Mouse (Mus musculus) right cerebral cortex, postnatal 14 days (tissue): ENCODE data around the gene Sycp2l.
A peak's percentile ranks its signal among the peaks of the same experiment; 100 is the strongest.

ENCODE experiments used
- DNase-seq: peaks from one replicate; pipeline ENCODE4 v3.0.0; 2022

Sycp2l gene

DNA sequence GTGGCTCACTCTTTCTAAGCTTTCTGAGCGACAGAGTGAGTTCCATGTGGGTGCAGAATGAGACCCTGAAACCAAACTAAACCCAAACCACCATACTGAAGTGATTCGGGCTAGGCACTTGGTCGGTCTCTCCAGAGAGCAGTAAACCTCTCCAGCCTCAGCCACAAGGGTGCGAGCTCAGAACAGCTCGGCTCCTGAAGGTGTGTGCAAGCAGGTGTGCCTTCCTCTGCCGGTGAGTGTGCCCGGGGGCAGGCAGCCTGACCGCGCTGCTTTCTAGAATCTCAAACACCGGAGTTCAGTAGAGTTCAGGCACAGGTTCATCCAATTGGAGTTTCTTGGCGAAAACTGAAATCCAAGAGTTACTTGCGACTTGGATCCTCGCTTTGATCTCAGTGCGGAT, at the start of gene Sycp2l:
Gene Sycp2l (plus strand): TSS at position 368 of the 400 bp plus-strand sequence.
- no peak for DNase-seq

DNA sequence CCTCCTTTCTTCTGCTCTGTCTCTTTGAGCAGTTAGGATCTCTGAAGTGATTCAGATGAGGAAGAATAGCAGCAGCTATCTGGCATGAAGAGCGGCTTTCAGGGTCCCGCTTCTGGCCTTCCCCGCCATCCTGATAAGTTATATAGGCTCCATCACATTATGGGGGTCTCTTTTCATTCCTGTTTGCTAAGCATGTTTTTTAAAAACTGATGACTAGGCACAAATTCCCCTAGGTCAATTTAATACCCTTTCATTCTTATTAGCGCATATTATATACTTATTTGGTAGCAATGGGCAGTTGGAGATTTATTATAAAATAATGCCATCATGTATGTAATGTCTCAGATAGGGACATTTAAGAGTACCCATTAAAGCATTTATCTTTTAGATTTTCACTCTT, 46.5 kb upstream of the Sycp2l start:
- no peak for DNase-seq

DNA sequence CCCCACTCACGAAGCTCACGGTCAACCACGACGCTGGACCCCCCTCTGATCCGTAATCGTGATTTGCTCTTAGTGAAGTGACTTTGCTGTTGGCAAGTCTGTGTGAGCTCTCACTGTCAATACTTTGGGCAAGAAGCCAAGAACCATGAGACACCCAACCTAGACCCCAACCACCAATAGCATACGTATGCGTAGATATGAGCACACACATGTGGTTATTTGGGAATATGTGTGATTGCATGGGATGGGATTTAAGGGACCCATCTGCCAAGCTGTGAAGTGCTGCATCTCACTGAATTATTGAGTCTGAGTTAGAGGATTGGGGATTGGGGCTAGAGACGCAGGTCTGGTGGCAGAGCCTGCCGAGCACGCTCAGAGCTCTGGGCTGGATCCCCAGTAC, 42.5 kb upstream of the Sycp2l start:
- DNase-seq = no peak

DNA sequence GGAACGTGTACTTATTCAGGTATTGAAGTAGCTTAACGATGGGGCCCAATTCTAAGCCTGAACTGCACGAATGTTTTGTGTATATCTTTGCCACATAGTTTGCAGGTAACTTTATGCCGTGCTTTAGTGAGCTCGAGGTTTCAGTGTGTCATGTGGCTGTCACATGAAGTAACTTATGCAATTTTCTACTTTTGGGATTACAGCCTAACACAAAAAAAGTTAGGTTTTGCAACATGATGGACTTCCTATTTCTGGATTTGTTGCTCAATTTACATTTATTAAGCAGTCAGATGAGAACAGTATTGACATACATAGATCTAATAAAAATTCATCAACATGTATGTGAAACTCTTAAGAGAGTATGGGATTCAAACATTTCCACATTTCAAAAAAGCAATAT, 40.3 kb upstream of the Sycp2l start:
- no peak for DNase-seq

DNA sequence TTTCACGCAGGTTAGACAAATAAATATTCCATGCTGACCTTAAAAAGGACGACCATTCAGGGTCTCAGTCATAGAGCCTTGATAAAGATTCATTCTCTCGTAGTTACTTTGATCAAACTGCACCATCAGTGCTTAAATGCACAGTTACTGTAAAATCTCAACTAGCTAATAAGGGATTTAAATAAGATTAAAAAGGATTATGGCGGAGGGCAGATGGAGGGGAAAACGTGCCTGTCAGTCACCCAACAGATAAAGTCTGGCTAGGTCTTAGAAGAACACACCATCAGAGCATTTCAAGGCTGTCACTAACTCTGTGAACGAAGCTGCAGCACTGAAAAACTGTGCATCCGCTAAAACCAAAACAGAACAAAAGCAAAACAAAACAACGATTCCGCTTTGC, 36.2 kb upstream of the Sycp2l start:
- DNase-seq = no peak

DNA sequence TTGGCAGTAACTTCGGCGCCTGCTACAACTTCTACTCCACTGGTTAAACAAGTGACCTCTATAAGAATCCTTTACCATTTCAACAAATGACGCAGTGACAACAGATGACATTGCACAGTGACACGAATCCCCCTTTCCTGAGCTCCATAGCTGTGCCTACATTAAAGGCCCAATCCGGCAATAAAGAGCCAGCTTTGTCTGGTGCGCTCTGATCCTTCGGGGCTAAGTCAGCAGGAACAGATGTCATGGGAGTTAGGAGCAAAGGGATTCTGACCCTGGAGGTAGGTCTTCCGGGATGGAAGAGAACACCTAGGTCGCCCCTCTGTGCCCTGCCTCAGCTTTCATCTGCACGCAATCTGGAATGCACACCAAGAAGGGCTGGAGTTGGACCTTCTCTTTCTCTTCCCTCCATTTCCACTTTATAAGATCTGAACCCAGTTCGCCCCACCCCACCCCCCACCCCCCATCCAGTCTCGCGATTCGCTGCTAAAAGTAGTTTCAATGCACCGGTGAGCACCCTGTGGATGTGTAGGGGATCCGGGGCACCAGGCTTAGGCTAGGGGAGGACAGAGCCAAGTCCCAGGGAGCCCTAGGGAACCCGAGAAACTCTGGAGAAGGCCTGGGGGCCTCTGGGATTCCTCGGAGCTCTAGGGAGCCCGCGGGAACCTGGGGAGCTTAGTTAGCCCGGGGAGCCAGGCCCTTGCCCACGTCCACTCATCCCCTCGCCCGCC, 35.3 kb upstream of the Sycp2l start:
- DNase-seq = no peak

DNA sequence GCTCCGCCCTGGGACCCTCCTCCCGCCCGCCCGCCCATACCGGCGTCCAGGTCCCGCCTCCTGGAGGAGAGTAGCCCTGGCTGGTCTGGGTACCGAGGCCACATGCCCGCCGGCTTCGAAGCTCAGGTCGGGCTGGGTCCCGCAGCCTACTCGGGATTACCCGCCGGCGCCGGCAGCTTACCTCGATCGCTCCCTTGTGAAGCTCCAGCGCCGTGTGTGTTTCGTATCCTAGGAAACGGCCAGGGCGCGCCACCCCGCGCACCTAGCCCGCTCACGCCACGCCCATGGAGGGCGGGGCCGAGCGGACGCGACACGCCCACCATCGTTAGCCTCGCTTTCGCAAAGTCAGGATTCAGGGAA, 34.7 kb upstream of the Sycp2l start, which contains the start of gene Mak:
Gene Mak (minus strand): TSS at position 286 of the 360 bp plus-strand sequence.
- peak; percentile 64 for DNase-seq

DNA sequence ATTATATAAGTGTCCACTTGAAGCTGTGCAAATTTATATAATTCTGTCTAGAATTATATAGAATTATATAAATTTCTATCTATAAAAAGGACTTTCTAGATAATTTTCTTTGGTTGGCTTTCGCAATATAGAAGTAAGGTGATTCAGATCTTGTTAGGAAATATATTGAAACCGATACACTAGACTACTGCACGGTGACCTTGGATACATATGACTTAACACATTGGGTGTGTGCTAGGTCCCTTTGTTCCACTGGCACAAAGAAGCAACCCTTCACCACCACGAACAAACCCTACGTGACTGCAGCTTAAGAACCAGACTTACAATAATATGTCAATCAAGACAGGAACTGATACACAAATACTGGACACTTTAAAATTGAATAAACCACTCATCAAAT, 34.2 kb upstream of the Sycp2l start:
- no peak for DNase-seq

DNA sequence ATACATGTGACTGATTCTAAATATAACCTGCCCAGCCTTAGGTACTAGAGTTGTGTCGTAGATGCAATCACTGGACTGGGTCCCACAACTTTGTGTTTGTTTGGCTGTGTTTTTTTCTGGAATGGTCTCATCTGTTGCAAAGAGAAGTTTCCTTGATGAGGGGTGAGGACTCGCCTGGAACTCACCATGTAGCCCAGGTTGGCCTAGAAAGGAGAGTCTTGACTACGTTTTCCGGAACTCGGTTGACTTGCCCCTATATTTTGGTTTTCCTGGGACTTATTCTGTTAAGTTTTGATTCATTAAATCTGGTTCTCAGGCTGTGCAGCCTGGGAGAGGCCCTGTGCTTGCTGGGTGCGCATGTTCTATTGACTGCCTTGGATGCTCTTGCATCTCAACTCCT, 33.4 kb upstream of the Sycp2l start:
- no peak for DNase-seq

DNA sequence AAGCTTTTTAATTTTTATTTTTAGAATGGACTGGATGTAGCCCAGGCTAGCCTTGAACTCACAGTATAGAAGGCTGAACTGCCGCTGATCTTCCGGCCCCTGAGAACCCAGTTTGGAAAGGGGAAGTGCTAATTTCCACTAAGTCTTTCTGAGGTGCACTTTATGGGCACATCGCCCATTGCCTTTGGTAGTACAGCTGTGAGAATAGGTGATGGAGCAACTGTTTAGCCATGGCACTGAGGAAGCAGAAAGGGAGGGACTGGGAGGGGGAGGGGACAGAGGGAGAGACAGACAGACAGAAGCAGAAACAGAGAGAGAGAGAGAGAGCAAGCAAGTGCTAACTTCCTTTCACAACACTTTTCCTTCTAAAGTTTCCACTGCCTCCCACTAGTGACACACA, 29.6 kb upstream of the Sycp2l start:
- DNase-seq = no peak

DNA sequence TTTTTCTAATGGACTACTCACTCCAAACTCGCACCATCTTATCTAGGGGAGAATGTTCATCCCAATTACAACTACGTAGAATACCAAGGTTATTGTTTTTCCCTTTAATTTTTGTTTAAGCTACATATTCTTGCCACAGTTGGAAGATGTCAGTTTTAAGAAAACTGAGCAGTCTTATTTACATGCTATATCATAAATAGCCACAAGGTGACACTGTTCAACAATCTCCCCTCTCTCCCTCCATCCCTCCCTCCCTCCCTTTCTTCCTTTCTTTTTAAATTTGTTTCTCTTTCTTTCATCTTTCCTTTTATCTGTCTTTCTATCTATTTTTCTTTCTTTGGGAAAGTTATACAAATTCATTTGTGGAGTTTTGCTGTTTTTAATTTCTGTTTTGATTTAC, 29.0 kb upstream of the Sycp2l start:
- DNase-seq = no peak

DNA sequence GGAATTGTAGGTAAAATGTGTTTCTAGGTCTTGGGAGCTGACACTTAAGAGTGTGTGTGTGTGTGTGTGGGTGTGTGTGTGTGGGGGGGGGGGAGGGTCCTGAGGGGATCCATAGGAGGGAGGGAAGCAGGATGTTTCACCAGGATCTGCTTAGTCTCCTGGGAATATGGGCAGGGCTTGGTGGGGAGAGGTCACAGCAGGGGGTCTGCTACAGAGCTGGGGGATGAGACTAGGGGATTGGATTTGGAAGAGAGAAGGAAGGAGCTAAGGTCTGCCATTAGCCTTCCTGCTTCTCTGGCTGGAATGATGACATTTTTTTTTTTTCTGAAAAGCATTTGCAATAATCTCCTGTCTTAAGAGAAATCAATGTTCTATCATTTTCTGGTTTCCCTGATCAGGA, 25.4 kb upstream of the Sycp2l start:
- no peak for DNase-seq

DNA sequence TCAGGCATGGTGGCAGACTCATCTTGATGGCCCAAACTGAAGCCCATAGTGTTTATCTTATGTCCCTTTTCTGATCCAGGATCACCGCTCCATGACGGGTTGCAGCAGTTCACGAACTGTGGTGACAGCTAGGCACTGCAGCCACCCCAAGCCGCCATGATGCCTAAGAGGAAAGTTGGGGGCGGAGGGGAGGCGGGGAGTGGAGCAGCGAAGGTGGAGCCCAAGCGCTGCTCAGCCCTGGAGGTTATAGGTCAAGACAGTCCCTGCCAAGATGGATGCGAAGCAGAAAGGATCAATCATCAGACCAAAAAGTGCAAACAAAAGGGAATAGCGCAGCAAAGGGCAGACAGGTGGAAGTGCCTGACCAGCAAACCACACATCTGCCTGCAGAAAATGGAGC, 22.8 kb upstream of the Sycp2l start:
- DNase-seq = no peak

DNA sequence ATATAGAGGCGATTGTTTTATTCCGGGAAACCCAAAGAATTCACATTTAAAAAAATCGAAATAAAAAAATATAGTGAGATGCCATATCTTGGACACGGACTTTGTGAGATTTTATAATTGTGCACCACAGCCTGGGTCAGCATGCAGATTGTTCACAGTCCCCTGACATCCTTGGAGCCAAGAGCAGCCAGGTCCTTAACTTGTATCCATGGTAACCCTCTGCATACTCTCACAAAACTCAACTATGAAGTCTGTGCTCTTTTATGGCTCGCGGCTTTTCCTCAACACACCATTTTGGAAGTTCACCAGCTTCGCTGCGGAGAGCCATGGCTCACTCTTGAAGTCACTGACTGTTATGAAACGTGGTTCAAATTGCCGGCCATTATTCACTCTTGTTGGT, 19.9 kb upstream of the Sycp2l start:
- DNase-seq = no peak

DNA sequence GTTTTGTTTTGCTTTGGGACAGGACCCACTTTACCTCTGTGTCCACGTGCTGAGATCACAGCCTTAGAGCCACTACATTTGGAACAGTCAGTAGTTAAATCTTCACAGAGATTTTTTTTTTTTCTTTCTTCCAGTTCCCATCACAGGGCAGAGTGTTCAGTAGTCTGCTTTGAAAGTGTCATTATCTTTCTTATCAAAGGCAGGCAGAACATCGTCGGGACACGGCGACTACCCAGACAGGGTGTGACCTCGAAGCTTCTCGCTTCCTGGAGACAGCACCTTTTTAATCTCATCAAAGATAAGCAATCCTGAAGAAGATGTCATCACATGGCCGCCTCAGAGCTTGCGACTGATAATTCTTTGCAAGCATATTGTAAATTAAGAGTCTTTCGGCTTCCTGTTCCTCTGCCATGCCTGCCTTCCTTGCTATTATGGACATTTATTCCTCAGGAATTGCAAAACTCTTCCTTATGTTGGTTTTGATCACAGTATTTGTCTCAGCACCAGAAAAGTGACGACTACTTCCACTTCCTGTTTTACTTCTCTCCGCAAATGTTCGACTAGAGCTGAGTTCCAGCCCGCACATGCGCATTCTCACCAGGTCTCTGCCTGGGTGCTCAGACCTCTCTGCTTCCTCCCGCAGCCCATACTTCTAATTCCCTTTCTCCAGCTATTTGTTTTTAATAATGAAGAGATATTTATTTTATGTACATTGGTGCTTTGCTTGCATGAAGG, 16.6 kb upstream of the Sycp2l start:
- no peak for DNase-seq

DNA sequence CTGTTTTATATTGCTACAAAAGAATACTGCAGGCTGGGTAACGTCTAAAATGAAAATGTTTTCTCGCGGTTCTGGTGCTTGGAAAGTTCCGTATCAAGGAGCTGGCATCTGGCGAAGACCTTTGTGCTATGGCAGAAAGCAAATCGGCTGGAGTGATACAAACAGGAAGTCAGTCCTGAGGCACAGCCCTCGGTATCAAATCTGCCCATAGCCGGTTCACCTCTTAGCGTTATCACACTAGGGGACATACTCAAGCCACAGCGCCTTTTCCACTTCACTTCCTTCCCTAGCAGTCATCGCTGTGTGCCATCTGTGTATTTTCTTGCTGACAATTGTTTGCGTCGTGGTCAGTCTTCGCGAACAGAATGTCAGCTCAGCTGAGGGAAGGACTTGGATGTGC, 15.8 kb upstream of the Sycp2l start:
- no peak for DNase-seq

DNA sequence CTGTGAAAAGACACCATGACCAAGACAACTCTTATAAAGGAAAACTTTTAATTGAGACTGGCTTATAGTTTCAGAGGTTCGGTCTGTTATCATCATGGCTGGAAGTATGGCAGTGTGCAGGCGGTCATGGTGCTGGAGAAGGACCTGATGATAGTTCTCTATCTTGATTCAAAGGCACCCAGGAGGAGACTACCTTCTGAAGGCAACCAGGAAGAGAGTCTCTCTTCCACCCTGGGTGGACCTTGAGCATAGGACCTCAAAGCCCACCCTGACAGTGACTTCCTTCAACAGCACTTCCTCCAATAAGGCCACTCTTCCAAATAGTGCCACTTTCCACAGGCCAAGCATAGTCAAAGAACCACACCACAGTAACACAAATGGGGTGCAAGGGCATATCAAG, 14.1 kb upstream of the Sycp2l start:
- no peak for DNase-seq

DNA sequence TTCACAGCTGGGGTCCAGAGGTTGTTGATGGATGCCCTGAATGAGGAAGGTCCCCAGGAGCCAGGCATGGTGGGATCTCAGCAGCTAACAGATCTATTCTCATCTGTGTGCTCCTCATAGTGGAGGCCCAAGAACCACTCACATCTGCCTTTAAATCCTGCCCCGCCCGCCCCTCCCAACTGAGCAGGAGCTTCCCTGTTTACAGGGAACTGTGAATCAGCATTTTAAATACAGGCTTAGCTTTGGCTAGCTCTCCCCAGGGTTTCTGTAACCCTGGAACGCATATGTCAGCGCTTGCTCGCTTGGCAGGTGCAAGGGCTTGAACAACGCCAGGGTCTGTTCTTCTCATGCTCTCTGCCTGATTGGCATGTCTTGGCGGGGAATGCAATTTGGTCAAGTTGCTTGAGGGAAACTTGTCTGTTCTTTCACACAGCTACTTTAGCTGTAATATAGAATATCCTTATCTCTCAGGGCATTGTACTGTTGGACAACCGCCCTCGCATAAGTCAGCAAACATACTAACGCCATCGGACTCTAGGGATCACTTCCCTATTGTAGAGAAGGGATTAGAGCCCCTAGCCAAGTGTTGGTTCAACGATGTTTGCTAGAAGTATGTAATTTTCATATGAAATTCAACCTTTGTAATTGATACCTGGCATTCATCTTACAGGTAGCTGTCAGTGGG, 10.1 kb upstream of the Sycp2l start:
- no peak for DNase-seq

DNA sequence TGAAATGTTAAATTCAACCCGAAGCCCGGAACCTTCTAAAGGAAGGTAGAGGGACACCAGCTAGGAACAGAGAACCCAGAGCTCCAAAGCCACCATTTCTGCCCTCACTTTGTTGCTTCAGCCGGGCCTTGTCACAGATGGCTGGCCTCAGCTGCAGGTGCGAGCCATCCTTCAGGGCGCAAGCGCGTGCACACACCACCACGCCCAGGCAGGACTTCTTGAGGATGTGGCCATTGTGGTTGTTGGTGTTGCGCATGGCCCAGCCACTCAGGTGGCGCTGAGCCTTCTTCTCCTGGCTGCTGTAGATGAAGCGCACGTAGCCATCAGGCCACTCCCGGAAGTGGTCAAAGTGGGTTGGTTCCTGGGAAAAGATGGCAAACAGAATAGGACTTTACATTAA, 8.6 kb upstream of the Sycp2l start:
- DNase-seq = no peak

DNA sequence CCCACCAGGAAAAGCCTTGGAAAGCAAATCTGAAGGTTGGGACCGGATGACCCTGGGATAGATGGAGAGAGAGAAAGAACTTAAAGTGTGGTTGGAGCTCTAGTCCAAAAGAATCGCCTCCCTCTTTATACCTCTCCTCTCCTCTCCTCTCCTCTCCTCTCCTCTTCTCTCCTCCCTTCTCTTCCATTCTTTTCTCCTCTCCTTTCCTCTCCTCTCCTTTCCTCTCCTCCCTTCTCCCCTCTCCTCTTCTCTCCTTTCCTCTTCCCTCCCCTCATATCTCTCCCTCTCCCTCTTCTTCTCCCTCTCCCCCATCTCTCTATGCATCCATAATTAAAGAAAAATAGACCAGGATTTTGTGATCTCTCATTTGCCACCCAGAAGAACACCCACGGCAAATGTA, 3.2 kb upstream of the Sycp2l start, which contains the start of gene Gcm2:
Gene Gcm2 (minus strand): TSS at position 101 of the 400 bp plus-strand sequence.
- DNase-seq = no peak

DNA sequence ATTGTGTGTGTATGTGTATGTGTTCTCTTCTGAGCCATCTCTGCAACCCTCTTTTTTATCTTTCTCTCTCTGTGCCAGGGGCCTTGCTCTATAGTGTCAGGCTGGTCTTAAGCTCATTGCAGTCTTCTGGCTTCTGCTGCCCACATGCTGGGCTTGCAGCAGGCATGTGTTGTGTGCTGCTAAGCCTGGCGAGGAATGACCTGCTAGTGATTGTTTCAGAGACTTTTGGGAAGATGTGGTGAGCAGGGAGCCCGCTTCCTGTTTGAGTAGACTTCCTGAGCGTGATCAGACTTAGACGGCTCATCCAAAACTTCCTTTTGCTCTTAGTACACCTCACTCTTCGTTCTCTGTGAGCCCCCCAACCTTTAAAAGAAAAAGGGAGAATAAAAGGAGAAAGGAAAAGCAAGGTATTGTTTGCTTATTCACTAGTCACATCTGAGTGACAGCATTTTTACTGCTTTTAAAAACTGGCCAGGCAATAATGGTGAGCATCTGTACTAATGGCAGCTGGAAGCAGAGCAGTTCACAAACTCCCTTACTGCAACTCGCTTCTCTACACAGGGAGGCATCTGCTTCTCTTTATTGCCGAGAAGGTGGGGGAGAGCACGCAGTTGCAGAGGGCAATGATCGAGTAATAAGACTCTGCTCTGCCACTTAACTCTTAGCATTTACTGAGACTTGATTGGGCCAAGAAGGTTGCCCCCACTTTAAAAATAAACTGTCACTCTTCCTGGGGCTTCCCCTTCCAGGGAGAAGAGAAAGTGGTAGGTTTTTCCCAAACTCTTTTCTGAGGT, 5.2 kb downstream of the Sycp2l start:
- no peak for DNase-seq

DNA sequence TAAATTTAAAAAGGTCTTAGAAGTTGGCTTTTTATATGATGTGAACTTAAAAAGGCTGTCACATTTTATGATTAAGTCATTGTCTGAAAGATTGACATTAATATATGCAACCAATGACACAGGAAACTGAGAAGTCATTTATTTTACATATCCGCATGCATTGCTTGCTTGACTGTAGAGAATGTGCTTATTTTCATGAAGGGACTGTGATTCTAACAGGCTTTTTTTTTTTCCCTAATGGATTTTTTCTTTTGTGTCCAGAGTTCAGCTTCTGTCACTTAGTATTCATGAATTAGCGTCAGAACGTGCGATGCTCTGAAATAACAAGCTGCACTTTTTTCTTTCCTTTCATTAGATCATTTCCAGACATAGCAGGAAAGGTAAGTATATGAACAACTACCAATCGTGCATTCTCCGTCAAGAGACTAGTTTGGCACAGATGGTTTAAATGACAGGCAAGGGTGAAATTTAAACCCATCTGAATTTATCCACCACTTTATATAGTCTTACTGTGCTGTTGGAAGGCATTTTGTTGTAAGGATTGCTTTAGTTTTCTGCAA, 9.6 kb downstream of the Sycp2l start:
- DNase-seq = no peak

DNA sequence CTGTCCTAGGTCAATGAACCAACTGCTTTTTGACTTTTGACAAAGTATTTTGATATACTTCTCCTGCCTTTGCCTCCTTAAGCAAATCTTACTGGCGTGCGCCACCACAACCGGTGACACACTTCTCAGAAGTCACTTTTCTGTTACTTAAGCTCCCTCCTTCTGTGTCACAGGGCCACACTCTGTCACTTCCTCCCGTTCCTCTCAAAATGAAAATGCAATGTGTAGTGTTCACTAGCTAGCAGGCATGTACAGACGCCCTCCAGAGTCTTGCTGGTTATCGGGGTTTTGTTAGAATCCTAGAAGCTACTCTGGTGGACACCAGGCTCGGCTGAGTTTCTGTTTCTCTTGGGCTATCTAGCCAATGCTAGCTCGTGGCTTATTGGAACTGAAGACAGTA, 14.2 kb downstream of the Sycp2l start:
- DNase-seq = no peak
